ENCODE assay signal across 18 mouse cellular contexts in the genomic region with DNA sequence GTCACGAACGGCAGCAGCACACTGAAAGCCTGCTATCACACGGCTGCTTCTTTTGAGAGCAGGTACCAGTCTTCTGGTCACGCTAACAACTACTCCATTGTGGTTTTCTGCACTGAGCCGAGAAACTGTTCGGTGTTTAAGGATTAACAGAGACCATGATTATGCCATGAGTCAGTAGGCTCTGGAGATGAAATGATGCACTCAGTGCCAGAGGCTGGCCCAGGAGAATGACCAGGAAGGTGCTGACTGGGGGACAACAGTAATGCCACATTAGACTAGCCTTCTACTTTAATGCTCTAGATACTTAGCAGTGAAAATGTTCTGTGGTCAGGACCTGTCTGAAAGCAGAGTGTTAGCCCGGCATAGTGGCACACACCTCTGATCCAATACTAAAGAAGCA.
"Had no signal": no experiment of that assay in that cellular context is flagged by ENCODE, and none has a peak within 500 bp of the region (broad histone marks: within the 10 kb centered on the region; RNA-seq: fewer than 3 reads in every experiment).

No protein-coding gene starts in this region.

- H3K36me3 ChIP-seq: kidney, embryonic 15.5 days; liver, embryonic 13.5 days; lung, embryonic 15.5 days; midbrain, embryonic 12.5 days had no signal

- H3K4me2 ChIP-seq: kidney, embryonic 15.5 days; limb, embryonic 12.5 days; liver, embryonic 13.5 days; lung, embryonic 15.5 days; midbrain, embryonic 12.5 days had no signal

- H3K27ac ChIP-seq: kidney, embryonic 15.5 days; left cerebral cortex, adult 2 months; limb, embryonic 12.5 days; liver, embryonic 13.5 days; lung, embryonic 15.5 days; macrophage; midbrain, embryonic 12.5 days had no signal

- H3K4me1 ChIP-seq: kidney, embryonic 15.5 days; limb, embryonic 12.5 days; liver, embryonic 13.5 days; lung, embryonic 15.5 days; midbrain, embryonic 12.5 days had no signal

- DNase-seq: kidney, adult 2 months; kidney, postnatal 14 days; liver; liver, embryonic 13.5 days; liver, postnatal 0 days; lung, postnatal 14 days; retina, postnatal 1 day; right cerebral cortex, postnatal 4 days; spleen, adult 18-20 months; thymus, adult 2 months; thymus, postnatal 25 days had no signal

- H3K9me3 ChIP-seq: kidney, embryonic 15.5 days; limb, embryonic 12.5 days; liver, embryonic 13.5 days; lung, embryonic 15.5 days; midbrain, embryonic 12.5 days had no signal

- H3K27me3 ChIP-seq: kidney, embryonic 15.5 days; limb, embryonic 12.5 days; liver, embryonic 13.5 days; lung, embryonic 15.5 days; megakaryocyte, embryonic 14.5 days; midbrain, embryonic 12.5 days had no signal

- H3K4me3 ChIP-seq: kidney, embryonic 15.5 days; left cerebral cortex, adult 2 months; limb, embryonic 12.5 days; liver, embryonic 13.5 days; lung, embryonic 15.5 days; megakaryocyte, embryonic 14.5 days; midbrain, embryonic 12.5 days had no signal
